Mouse (Mus musculus) left cerebral cortex, adult 8-10 months (tissue): ENCODE results near the gene Tent5c. TPM values are rescaled to one million over a fixed set of nuclear protein-coding genes. Genes with fewer than 3 reads are reported as not detected.

Source experiments
- DNase-seq, 2 experiments: peaks; one replicate each; pipeline ENCODE4 v3.0.0; 2022; ENCODE audit warnings: low spot score in 2 of 2
- total RNA-seq, 4 experiments: library from RNA; stranded (reverse); gene quantifications; 2 replicates each; pipeline ENCODE4 v1.2.4; 2022

Gene Tent5c
- total RNA-seq, 4 experiments from 2014 or later, result 2.8 to 11.9 (median 5.6) TPM

DNA sequence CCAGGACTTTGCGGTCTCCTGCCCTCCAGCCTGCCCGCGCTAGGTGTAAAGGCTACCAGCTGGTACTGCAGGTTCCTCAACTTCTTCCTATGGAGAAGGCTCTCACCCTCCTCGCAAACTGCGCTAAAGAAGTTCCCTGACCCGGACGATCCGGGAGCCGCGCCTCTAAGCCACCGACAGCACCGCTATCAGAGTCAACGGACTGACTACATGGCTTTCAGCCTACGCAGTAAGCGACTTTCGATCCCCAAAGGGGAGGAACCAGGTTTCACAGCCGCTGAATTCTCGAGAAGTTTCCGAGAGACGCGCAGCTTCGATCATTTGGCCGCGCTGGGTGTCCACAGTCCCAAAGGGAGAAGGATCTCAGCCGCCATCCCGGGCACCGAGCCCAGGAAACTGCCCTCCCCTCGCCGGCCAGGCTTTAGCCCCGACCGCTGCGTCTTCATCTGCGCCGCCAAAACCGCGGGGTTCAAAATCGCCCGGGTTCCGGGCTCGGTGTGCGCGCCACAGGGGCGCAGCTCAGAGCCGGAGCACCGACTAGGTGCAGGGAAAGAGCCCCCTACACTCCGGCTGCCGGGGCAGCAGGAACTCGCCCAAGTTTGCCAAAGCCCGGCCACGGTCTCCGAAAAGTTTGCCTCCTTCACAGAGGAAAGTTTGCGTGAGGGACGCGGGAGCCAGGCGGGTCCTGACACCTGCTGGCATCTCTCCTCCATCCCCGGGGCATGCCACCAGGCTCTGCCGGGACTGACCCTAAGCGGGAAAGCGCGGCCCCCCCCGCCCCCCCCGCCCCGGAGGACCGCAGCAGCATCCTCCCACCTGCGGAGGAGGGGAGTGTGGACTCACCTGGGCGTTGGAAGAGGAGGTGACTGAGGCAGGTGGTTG is 632 bp downstream of the Tent5c start:
- DNase-seq, result peak in 1 of 2 experiments; percentile 10

DNA sequence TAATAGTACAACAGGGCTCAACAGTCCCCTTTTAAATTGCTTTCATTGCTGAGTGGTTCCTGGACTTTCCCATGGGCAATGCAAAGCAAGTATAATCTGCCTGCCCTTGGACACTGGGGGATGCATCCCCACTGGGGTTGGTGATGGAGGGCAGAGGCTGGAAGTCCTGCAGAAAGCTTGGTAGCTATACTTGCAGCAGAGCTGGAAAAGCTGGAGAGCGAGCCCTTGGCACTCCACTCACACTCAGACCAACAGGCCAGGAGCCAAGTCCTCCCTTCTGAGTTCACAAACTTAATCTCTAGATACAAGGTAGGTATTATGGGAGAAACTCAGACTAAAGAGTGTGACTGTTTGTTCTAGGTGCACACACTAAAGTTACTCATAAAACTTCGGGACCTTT is 2.1 kb downstream of the Tent5c start:
- no peak for DNase-seq

DNA sequence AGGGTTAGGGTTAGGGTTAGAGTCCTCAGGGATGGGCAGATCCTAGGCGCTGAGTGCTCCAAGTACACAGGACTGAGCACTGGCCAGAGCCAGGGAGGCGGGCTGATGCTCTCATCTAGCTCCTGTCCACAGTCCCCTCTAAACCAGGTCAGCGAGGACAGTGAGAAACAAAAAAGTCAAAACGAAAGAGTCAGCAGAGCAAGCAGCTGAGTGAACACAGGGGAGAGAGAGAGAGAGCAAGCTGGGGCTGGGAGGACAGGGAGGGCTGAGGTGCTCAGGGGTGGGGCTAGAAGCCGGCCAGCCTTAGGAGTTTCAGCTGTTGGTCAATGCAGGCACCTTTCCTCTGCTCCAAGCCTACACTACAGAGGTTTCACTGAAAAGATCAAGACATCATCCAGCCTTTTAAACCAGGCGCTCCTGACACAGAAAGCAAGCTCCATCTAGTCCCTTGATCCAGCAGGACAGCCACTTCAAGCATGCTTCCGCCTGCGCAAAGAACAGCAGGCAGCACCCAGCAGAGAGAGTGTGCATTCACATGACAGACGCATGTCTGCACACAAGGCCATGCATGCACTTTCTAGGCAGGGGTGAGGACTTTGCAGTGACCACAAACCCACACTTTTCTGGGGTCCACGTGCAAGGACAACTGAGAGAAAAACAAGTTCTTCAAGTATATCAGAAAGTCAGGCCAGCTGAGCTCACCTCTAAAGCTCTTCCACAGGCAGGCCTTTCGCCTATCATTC is 3.6 kb downstream of the Tent5c start:
- DNase-seq, result no peak

DNA sequence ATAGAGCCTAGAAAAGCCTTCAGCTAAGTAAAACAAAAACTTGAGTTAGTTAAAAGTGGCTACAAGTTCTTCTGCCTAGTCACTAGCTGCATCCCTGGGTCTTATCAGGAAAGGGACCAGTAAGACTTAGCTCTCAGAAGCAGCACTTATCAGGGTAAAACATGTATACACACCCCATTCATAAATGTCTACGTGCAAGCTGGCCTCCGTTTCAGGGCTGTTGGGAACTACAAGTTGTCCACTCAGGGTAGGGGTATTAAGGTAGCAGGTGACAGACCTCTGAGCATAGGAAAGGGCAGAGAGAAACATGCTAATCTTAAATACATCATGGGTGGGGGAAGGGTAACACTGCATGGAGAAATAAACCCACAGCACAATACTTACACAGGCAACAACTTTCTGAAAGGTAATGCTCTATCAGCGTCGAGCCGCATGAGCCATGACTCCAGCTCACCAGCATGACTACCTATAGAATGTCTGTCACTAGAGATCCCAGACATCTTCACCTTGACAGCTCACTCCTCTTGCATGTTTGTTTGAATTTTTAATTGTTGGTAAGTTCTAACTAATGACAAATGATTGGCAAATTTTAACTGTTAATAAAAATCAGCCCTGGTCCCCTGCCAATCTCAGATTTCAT is 6.0 kb downstream of the Tent5c start:
- DNase-seq, result no peak

DNA sequence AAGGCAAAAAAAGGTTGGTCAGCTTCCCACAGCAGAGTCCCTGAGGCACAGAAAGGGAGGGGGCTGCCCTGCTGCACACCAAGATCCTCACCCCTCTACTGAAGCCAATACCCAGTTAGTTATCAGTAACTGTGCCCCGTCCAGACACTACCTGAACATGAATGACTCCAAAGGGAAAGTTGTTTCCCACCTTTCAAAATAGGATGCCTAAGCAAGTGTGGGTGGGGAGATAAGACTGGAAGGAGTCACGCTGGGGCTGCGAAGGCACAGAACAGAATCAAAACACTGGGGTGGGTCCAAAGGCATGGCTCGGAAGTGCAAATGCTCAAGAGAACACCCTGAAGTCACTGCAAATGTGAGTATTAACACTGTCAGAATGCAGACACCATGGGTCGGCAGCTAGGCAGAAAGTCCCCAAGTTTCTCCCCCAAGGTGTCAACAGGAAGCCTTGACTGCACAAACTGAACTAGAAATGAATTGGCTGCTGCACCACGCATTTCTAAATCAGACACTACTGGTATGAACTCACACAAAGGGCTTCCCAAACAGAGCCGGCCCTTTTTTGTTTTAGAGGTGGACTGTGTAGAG is 6.7 kb downstream of the Tent5c start:
- DNase-seq, result no peak

DNA sequence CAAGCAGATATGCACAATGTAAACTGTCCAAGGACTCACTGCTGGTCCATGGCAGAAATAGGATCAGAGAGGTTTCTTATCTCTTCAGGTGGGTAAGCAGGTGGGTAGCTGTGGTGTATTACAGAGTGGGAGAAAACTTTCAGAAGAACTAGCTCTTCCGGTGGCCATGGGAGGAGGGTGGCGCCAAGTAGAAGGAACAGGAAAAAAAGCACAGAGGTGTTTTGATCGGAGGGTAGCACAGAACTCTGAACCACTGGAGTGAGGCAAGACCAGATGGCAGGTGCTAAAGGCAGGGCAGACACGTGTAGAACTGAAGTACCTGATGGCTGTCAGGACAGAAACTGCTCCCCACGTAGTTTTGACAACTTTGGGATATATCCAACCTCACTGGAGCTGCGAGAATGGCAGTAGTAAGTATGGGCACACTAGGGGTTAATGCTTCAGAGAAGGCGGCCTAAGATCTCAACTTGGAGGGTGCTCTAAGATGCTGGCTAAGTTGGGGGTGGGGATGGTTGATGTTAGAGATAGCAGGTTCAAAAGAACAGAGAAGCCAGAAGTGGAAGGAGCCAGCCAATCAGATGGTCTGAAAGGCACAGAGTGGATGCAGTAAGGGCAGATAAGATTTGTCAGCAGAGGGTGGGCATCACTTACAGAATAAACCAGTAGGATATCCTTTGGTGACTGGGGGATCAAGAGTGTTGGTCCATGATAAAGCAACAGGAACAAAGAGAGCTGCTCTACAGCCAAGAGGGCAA is 8.7 kb downstream of the Tent5c start:
- DNase-seq, result no peak

DNA sequence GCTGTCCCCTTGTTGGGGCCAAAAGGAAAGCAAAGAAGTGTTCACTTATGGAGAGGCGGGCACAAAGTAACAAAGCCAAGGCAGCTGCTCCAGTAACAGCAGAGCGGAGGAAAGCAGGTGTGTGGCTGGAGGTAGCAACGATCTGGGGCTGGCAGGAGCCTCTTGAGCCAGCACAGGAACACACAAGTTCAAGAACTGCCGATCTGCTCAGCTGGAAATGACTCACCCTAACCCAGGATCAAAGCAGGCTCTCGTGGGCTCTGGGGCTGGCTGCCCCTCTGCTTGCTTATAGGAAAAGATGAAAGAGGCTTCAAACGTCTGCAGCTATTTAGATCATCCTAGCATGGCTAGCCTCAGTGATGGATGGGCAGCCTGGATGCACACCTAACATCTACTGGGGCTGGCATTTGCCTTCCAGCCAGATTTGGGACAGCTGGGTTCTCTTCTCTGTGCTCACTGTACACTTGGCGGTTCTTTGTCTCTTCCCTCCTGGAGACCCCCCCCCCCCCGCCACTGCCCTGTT is 14.1 kb downstream of the Tent5c start:
- no peak for DNase-seq

DNA sequence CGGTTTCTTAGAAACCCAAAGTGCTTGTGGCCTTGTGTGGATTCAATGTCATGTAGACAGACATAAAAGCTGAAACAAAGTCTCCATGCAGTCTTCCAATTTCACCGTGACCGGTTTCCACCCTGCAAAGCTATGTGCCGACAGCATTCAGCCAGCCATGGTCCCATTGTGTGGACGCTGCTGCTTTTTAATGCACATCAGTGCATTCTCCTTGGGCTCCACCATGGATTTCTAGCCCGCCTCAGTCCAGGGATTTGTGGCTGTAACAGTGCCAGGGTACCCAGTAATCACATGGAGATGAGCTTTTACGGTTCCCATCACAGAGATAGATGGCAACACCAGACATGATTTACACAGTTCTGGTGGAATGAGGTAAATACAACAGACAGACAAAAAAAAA is 14.6 kb downstream of the Tent5c start:
- no peak for DNase-seq

DNA sequence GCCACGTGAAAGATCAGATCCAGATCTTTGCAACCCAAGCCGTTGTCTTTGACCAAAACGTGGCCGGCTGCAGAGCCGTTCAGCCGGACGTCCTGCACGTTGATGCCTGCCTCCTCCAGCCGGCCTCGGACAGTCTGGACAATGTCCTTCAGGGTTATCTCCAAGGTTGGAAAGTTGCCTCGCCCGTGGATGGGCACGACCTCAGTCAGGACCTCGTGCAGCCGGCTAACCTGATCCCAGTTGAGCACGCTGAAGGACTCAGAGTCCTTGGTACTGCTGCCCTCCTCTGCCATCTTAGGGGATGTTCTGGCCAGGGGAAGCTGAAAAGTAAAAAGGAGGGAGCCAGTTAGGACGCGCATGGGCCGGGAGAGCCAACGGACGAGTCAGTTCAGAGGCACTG is 16.0 kb downstream of the Tent5c start:
- DNase-seq, result no peak

DNA sequence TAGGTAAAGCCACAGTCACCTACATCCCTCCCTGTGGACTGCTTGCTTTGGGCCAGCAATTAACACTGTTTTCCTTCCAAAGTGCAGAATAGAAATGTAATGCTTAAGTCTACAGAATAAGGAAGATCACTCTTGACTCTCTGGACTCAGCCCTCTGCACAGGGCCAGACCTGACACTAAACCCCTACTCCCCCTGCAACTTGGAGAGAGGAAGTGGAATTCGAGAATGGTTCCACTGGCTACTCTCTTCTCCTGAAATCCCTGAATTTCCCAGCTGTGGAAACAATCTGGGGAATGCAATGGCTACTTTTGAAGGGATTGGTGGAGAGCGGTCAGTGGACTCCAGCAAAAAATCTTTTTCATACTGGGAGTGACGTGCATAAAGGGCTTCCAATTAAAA is 18.2 kb downstream of the Tent5c start:
- no peak for DNase-seq

DNA sequence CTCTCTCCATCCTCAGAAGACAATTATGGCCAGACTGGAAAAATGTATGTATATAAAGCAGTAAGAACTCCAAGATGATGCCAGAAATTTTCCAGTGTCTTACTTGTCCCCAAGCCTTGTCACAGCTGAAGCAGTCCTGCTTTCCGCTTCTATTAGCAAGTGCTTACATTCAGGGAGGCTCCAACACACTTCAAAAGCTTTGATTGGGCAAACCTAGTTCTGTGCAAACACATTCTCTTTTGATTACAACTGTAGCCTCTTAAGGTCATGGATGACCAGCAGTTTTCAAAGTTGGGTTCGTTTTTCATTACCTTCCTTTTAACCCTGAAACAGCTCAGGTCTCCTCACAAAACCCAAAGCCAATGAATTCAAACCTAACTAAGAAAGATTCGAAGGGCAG is 19.0 kb downstream of the Tent5c start:
- DNase-seq, result no peak

DNA sequence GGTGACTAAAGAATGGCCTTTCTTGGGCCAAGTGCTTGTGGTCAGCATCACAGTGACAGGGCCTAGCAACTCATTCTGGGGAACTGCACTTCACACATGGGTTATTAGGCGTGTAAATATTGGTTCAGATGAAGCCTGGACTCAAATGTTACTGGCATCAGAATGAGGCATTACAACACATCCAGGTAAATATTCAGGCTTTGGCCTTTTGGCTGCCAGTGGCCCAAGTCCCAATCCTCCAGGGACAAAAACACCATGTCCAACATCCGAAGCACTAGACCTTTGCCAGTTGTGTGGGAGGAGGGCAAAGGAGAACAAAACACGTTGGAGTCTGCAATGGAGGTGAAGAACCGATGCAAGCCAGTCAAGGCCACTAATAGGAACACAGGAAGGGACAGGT is 22.6 kb downstream of the Tent5c start:
- no peak for DNase-seq

DNA sequence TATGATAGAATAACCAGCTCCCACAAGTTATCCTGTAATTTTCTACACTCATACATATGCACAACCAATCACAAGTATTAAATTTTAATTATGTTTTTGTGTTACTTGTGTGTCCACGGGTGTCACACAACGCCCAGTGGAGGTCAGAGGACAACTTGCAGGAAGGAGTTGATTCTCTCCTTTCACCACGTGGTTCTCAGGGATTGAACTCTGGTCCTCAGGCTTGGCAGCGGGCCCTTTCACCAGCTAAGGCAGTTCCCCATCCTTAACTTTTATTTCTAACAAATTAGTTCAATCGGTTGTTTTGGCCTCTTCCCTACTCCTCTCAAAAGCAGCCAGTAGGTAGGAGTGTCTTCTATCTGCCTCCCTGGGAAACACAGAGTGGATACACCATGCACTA is 24.5 kb downstream of the Tent5c start:
- DNase-seq, result no peak

DNA sequence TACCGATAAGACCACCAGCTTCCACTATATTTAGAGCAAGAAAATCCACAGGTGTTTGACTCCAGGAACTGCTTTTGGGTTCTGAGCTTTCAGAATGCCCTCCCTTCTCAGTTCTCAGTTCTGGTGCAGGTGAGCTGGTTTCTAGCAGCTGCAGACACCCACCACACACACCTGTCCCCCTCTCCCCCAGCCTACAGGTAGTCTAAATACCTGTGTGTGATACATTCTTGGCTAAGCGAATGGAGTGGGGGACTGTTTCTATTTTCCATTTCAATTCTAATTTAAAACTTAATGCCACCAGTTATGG is 25.2 kb downstream of the Tent5c start:
- no peak for DNase-seq

DNA sequence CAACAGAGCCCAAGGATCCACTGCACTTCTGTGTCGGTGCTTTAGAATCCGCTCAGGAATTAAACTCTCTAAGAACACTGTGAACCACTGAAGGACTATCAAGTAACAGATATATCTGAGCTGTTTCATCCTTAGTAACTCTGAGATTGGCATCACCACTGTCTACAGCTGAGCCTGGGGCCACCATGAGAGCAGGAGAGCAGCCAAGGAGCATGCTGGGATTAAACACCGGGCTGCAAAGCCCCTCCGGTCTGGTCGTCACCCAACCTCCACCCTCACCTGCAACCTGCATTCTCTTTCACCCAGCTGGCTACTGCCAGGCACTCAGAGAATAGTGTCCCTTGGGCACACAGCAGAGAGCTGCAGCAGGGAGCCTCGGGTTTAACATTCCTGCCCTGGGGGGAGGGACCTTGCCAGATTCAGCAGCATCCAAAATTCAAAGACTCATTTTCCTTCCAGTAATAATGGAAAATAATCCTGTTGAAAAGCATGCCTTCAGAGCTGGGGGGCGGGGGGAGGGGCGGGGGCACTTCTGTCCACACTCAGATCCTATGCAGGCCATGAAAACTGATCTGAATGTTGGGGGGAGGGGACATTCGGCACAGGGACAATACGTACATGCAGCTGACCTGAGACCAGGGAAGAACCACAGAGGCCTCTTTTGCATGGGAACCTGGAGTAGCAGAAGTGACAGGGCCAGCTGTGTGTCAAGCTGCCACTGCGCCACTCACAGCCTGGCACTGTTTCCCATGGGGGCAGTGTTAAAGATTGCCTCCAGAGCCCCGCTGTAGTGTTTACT is 25.8 kb downstream of the Tent5c start:
- DNase-seq, result no peak

DNA sequence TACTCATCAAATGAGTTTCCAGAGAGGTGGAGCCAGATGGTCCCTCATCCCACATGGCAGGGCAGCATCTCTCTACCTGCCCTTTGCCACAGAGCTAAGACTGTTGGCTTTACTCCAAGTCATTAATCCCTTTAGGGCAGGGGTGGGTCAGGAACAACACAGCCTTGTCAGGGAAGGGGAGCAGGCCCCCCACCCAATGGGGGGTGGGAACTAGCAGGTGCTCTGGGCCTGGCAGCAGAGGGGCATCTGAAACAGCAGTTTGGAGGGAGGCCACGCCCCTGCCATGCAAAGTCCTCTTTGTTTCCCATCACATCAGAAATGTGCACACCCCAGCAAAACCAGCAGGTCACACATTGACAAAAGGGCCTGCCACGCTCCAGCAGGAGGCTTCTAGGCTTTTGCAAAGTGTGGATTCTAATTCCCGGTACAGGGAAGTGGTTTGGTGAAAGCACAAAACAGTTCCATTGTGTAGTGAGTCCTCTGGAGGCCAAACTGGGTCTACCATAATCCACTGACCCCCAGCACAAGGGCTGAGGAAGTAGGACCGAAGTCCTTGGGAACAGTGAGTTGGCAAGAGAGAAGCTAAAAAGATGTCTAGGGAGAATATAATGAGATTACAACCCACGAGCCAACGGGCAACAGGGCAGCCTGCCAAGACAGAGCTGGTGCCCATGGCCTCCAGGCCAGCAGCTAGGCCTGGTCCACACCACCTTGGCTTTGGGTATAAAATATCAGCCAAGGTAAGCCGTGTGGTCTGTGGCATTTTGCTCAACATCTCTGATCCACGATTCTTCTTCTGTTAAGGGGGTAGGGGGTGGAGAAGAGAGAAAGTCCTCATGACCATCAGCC is 26.7 kb downstream of the Tent5c start:
- no peak for DNase-seq

DNA sequence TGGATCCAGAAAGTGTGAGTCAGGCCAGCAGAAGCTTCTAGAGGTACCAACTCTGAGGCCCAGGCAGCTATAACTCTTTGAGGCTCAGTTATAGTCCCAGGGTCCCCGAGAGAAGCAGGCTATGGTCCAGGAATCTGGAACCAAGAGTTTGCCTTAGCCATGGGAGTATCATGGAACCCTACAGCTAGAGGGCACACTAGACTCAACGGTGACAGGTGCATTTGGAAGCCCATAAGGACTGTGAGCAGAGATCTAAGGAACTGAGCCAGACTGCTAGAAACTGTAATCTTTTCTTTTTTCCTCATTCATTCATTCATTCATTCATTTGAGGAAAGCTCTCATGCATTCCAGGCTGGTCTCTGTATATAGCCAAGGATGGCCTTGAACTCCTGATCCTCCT is 28.6 kb downstream of the Tent5c start:
- no peak for DNase-seq

DNA sequence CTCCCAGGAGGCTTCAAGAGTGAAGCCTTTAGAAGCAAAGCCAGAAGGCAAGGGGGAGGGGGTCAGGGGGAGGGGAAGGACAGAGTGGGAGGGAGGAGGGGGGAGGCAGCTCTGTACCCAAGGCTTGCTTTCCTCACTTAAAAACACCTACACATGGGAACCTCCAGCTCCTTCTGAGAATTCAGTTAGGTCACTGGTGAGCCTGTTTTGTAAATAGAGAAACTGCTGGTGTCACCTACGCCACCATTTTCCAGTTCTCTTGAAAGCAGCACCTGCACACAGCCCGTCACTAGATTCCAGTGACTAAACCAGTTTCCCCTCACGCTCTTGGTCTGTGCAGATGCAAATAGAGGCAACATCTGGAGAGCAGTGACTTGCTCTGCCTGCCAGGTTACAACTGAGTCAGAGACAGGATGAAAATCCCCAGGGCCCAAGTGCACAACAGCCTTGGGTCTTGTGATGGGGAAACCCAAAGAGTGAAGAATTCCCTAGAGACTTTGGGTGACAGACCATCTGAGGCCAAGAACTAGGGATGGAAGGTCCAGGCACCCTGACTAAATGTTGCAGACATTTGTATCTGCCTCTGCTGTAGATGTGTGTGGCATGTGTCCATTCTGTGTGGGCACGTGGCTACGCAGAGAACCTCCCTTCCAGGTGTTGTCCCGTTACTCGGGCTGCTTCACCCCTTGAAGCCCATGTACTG is 45.2 kb downstream of the Tent5c start:
- DNase-seq, result no peak

DNA sequence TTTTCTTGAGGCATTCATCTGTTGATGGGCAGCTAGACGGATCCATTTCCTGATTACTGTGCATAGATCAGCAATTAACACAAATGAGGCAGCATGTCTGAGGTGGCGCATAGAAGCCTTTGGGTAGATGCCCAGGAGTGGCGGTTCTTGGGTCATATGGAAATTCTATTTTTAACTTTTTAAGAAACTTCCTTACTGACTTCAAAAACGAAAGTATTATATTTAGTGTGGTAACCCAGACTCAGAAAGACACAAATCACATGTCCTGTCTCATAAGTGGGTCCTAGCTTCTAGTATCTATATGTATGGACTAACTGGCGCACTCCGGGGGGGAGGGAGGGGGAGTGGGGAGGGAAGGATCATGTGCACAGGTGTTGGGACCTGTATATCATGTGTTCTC is 46.6 kb downstream of the Tent5c start:
- DNase-seq, result no peak
